Mouse (Mus musculus) layer of hippocampus, adult 8-10 months (tissue): ENCODE results near the gene Nqo1. TPM values are rescaled to one million over a fixed set of nuclear protein-coding genes. Genes with fewer than 3 reads are reported as not detected.

Source experiments
- DNase-seq, 2 experiments: peaks; one replicate each; pipeline ENCODE4 v3.0.0; 2022; ENCODE audit warnings: low spot score in 2 of 2
- total RNA-seq, 4 experiments: library from RNA; stranded (reverse); gene quantifications; 2 replicates each; pipeline ENCODE4 v1.2.4; 2022

Nqo1 gene
- 1 to 10 TPM; 6.0 to 7.1 (median 6.2) TPM for total RNA-seq

DNA sequence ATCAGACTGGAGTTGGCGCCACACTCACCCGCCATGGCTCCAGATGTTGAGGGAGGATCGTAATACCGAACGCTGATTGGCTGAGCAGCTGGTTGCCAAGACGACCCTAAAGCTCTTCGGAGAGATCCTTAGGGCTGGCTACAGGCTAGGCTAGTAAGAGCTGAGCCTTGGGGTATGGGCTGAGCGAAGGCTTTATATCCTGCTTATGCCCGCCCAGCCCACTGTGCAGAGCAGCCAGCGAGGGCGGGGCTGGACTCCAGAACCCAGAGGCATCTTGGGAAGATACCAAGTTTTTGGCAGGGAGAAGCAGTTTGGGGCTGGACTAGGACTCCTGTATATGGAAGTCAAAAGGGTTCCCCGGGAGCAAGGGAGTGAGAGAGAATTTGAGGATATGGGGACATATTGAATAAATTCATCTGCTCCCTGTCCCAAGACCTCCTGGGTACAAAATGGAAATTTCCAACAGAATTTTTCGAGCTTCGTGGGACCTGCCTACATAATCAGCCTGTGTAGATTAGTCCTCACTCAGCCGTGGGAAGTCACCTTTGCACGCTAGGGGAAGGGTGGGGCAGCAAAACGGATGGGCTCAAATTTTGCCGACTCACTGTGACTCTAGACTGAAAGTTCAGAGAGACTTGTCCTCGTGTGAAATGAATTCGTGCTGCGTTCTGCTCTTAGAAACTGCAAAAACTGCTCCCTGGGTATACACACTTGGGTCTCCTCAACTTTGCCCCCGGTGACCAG is at the start of gene Nqo1:
TSS of gene Nqo1 (minus strand) at position 169 of the 744 bp plus-strand sequence.
- DNase-seq: peak; percentile 39 to 47

GRCm38 (mm10) chr8:107451414-107452066 is 48.5 kb upstream of the Nqo1 start:
- no peak for DNase-seq

DNA sequence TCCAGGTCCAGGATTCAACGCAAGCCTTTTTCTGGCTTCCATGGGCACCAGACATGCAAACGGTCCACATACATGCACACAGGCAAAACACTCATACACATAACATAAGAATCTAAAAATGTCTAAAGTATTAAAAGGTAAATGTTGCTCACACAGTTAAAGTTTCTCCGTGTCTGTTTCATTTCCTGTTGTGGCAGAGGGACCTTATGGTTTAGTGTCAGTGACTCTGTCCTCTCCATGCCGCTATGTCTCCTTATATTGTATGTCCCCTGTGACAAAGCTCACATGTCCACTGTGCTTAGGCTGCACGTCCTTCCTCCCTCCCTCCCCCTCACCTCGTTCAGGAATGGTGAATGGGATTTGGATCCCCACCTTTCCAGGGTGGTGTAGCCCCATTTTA is 46.6 kb upstream of the Nqo1 start:
- no peak for DNase-seq

GRCm38 (mm10) chr8:107449130-107449529 is 46.1 kb upstream of the Nqo1 start:
- DNase-seq: no peak

DNA sequence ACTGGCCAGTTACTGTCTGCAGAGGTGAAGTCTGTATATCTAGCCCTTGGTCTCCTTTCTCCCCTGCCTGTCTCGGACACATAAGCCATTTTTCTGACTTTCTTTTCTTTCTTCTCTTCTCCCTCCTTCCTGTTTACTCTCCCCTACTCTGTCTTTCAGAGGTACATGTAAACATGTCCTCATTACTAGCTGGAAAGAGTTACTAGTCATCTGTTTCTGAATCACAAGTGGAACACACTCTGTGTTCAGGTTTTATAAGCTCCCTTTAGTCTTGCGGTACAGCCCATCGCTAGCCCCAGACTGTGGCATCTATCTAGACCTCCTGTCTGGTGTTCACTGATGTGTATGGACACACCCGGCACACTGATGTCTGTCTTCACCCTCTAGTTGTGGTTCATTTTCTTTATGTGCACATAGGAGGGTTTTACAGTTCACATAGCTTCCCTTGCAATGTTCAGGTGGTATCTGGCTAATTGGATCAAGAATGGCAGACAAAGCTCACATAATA is 45.4 kb upstream of the Nqo1 start:
- no peak for DNase-seq

GRCm38 (mm10) chr8:107447713-107448112 is 44.7 kb upstream of the Nqo1 start:
- DNase-seq: no peak

- DNase-seq: no peak
Observed at GRCm38 (mm10) chr8:107444626-107445025, 41.6 kb upstream of the Nqo1 start.

- DNase-seq: no peak
Observed at GRCm38 (mm10) chr8:107439880-107440625, 37.0 kb upstream of the Nqo1 start.

GRCm38 (mm10) chr8:107437711-107438110 is 34.7 kb upstream of the Nqo1 start:
- no peak for DNase-seq

- DNase-seq: no peak
Observed at GRCm38 (mm10) chr8:107436841-107437421, 33.9 kb upstream of the Nqo1 start.

GRCm38 (mm10) chr8:107435962-107436831 is 33.2 kb upstream of the Nqo1 start, which contains the start of gene Wwp2:
Gene Wwp2, plus strand, starts transcription at chr8:107436365.
- DNase-seq: peak; percentile 53 to 61

DNA sequence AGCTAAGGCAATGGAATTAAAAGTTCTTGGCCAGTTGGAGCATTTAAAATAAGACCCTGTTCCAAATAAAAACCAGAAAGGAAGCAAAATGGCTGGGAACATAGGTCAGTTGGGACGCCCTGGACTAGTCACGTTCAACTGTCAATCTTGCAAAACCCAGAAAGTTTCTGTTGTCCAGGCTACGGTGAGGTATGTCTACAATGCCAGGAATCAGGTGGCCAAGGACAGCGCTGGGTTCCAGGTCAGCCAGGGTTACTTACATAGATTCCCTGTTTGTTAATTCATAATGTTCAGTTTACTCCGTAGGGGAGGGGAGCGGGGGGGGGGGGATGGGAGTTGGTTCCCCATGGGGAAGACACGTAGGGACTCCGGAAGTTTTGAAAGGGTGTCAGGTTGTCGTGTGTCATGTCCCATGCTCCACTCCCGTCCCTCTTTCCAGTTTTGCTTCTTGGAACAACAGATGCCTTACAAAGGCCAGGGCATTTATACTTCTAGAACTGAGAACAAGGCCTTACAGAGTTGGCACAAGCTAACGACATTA is 32.5 kb upstream of the Nqo1 start:
- no peak for DNase-seq

DNA sequence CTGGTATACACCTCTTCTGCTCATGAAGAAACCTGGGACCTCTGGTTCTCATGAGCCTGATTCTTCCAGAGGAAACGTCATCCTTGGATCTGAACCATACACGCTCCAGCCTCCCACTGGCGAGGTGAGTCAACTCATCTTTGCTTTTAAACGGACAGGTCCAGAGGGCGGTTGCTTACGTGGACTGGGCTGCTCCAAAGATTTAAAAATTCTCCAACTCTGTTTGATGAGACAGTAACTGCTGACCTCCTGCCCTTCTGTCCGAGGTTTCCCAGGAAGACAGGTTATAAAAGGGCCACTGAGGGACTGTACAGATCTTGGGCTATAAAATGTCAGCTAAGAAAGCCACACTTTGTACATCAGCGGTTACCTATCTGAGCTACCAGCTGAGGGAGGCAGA is 27.8 kb upstream of the Nqo1 start:
- DNase-seq: no peak

GRCm38 (mm10) chr8:107425230-107425597 is 22.2 kb upstream of the Nqo1 start:
- no peak for DNase-seq

GRCm38 (mm10) chr8:107424597-107425229 is 21.7 kb upstream of the Nqo1 start, which contains the start of gene Nob1:
Gene Nob1, minus strand, starts transcription at chr8:107425051.
- DNase-seq: peak; percentile 91 to 97

- DNase-seq: no peak
Observed at GRCm38 (mm10) chr8:107424176-107424575, 21.2 kb upstream of the Nqo1 start.

GRCm38 (mm10) chr8:107417001-107417400 is 14.0 kb upstream of the Nqo1 start:
- DNase-seq: no peak

DNA sequence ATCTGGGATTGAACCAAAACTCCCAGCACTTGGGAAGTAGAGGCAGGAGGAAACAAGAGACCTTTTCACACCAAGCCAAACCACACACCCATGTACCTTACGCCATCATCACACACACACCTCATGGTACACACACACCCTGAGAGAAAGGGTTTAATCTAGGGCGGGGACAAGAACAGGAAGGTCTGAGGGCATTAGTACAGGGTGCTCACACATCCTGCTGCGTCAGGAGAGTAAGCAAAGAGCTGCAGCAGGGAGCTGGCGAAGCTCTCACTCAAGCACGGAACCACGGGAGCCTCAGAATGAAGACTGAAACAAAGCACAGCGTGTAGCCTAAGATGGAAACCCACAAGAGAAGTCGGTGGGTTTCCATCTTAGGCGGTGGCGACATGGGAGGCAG is 10.9 kb upstream of the Nqo1 start:
- DNase-seq: no peak

DNA sequence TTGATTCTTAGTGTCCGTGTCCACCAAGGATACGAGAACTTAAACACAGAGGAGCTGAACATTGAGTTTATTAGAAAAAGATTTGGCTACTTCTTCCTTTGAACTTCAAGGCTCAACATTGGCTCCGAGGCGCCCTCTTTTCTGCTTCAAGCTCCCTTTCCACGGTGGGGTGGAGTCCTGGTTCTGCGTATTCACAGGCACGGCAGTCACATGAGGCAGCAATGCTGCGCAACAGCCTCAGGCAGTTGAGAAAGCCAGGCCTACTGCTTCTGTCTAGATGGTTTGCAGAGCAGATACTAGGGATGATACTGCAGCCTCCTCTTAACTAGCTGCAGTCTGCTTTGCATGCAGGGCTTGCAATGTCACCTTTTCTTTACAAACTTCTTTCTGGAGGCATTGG is 9.5 kb upstream of the Nqo1 start:
- DNase-seq: no peak

DNA sequence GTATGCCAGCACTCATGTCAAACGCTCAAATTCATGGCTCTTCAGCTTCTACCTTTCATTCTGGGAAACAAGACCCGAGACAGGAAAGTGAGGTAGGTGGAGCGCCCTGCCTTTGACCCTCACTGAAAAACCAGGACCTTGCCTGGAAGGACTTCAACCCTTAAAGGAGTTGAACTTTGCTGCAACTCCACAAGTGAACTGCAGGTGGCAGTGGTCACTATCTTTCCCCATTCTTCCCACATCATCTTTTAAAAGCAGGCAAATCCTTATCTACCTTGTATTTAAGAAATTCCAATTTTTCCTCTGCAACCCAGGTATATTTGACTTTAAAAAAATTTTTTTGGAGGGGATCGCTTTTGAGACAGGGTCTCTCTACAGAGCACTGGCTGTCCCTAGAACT is 8.4 kb upstream of the Nqo1 start:
- no peak for DNase-seq
